In the genomic region with DNA sequence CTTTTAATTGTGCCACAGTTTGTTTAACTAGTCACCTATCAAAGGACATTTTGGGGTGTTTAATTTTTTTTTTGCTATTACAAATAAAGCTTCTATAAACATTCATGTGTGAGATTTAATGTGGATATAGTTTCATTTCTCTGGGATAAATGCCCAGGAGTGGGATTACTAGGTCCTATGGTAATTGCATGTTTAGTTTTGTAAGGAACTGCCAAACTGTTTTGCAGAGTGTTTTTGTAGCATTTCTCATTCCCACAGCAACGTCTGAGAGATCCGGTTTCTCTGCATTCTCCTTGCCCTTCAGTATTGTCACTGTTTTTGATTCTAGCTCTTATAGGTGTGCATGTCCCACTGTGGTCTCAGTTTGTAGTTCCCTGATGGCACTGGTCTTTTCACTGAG, we compare ENCODE assay signal across 26 mouse cellular contexts.
A peak's percentile ranks its signal among the peaks of the same experiment; 100 is the strongest.
DNase-seq lines count a peak whose midpoint lies in the region; ATAC-seq lines count a peak whose summit lies in the region.
"Had no signal": no experiment of that assay in that cellular context is flagged by ENCODE, and none has a peak within 500 bp of the region (broad histone marks: within the 10 kb centered on the region; RNA-seq: fewer than 3 reads in every experiment).

No protein-coding gene starts in this region.

- WGBS in embryonic facial prominence, embryonic 11.5 days, result 41% methylated on average over 2 of the region's 2 CpGs
- 66% methylated on average over 2 of the region's 2 CpGs for WGBS in embryonic facial prominence, embryonic 10.5 days
- 32% methylated on average over 2 of the region's 2 CpGs for WGBS in embryonic facial prominence, embryonic 15.5 days

- DNase-seq in embryonic facial prominence, embryonic 11.5 days (ENCODE audit: low spot score), result peak; percentile 13
- no peak for DNase-seq in embryonic facial prominence, embryonic 10.5 days (ENCODE audit: low spot score)
- DNase-seq in NIH3T3 (ENCODE audit: low read depth), result peak; percentile 63
- DNase-seq in testis, postnatal 10 days (ENCODE audit: low spot score), result no peak
- no peak for DNase-seq in spleen, postnatal 14 days (ENCODE audit: low spot score in 2 of 2)
- DNase-seq: adrenal gland, adult 2 months; adrenal gland, postnatal 10 days; adrenal gland, postnatal 25 days; B cell, adult 2 months; cerebellum, adult 11 months; cerebellum, adult 18-20 months; cerebellum, adult 8-10 months; cerebellum, adult 9-11 months; cerebellum, postnatal 14 days; cerebellum, postnatal 36 days; embryo, embryonic 11 days had no signal

- no peaks in the 10 kb centered on the region for H3K4me1 ChIP-seq in embryonic facial prominence, embryonic 11.5 days (ENCODE audit: control insufficient read depth, insufficient read depth, low read length)
- H3K4me1 ChIP-seq in embryonic facial prominence, embryonic 10.5 days, result peaks cover 6% of the 10 kb centered on the region; the same call in 1 of the 2 replicates
- no peaks in the 10 kb centered on the region for H3K4me1 ChIP-seq in embryonic facial prominence, embryonic 15.5 days
- H3K4me1 ChIP-seq: forebrain, embryonic 12.5 days had no signal

- H3K27me3 ChIP-seq in embryonic facial prominence, embryonic 11.5 days (ENCODE audit: control insufficient read depth, insufficient read depth, low read length), result no peaks in the 10 kb centered on the region
- peaks cover 6% of the 10 kb centered on the region; the same call in 1 of the 2 replicates for H3K27me3 ChIP-seq in embryonic facial prominence, embryonic 10.5 days (replicated peaks; ENCODE audit: low read depth, poor library complexity, severe bottlenecking)
- H3K27me3 ChIP-seq in embryonic facial prominence, embryonic 15.5 days, result no peaks in the 10 kb centered on the region
- H3K27me3 ChIP-seq: CH12.LX; embryonic facial prominence, embryonic 13.5 days; forebrain, embryonic 12.5 days had no signal

- H3K36me3 ChIP-seq in embryonic facial prominence, embryonic 11.5 days (replicated peaks; ENCODE audit: control insufficient read depth, insufficient read depth, low read depth, low read length), result no peaks in the 10 kb centered on the region
- no peaks in the 10 kb centered on the region for H3K36me3 ChIP-seq in embryonic facial prominence, embryonic 10.5 days (replicated peaks)
- H3K36me3 ChIP-seq in embryonic facial prominence, embryonic 15.5 days, result no peaks in the 10 kb centered on the region
- H3K36me3 ChIP-seq: embryonic facial prominence, embryonic 13.5 days; forebrain, embryonic 10.5 days; forebrain, embryonic 12.5 days; G1E had no signal

- H3K27ac ChIP-seq in embryonic facial prominence, embryonic 11.5 days (replicated peaks; ENCODE audit: low read depth, low read length), result no peak overlapping the region
- no peak overlapping the region for H3K27ac ChIP-seq in embryonic facial prominence, embryonic 10.5 days (replicated peaks)
- peak overlapping the region; percentile 55; the same call in 1 of the 2 replicates for H3K27ac ChIP-seq in embryonic facial prominence, embryonic 15.5 days (replicated peaks)
- H3K27ac ChIP-seq: embryonic facial prominence, embryonic 13.5 days; forebrain, embryonic 10.5 days; forebrain, embryonic 12.5 days had no signal

- ATAC-seq in embryonic facial prominence, embryonic 11.5 days (replicated peaks; ENCODE audit: insufficient number of reproducible peaks, low FRiP score, low TSS enrichment, low read depth), result no peak
- no peak for ATAC-seq in embryonic facial prominence, embryonic 15.5 days (ENCODE audit: insufficient number of reproducible peaks, low FRiP score, low TSS enrichment, low read depth)
- ATAC-seq: CD4-positive, CD25-positive, alpha-beta regulatory T cell, adult 4 months; forebrain, embryonic 14.5 days; forebrain, embryonic 16.5 days had no signal

- H3K4me2 ChIP-seq in embryonic facial prominence, embryonic 11.5 days (ENCODE audit: low read depth, low read length), result no peak overlapping the region
- H3K4me2 ChIP-seq in embryonic facial prominence, embryonic 15.5 days (replicated peaks), result no peak overlapping the region
- H3K4me2 ChIP-seq: embryonic facial prominence, embryonic 13.5 days; forebrain, embryonic 12.5 days had no signal

- H3K9me3 ChIP-seq in embryonic facial prominence, embryonic 11.5 days (replicated peaks; ENCODE audit: control insufficient read depth, low read length), result no peaks in the 10 kb centered on the region
- no peaks in the 10 kb centered on the region for H3K9me3 ChIP-seq in embryonic facial prominence, embryonic 10.5 days
- no peaks in the 10 kb centered on the region for H3K9me3 ChIP-seq in embryonic facial prominence, embryonic 15.5 days (replicated peaks)
- H3K9me3 ChIP-seq: embryonic facial prominence, embryonic 13.5 days; forebrain, embryonic 10.5 days; forebrain, embryonic 12.5 days; G1E had no signal

- no peak overlapping the region for H3K4me3 ChIP-seq in embryonic facial prominence, embryonic 11.5 days (ENCODE audit: low read depth, low read length)
- H3K4me3 ChIP-seq in embryonic facial prominence, embryonic 10.5 days, result no peak overlapping the region
- no peak overlapping the region for H3K4me3 ChIP-seq in embryonic facial prominence, embryonic 15.5 days (replicated peaks)
- H3K4me3 ChIP-seq: embryonic facial prominence, embryonic 13.5 days; erythroblast, embryonic 14.5 days; forebrain, embryonic 10.5 days; forebrain, embryonic 12.5 days had no signal

- no peak overlapping the region for H3K9ac ChIP-seq in embryonic facial prominence, embryonic 11.5 days (replicated peaks; ENCODE audit: low read length)
- no peak overlapping the region for H3K9ac ChIP-seq in embryonic facial prominence, embryonic 15.5 days
- H3K9ac ChIP-seq: embryonic facial prominence, embryonic 13.5 days; forebrain, embryonic 12.5 days had no signal

Comparison
In these comparisons a context has a peak if more than half of its experiments do, and no peak if none do; other contexts are left out.
1. DNase-seq: peak in embryonic facial prominence, embryonic 11.5 days (single experiment) and NIH3T3 (single experiment); none in embryonic facial prominence, embryonic 10.5 days (single experiment), testis, postnatal 10 days (single experiment) and spleen, postnatal 14 days (0 of 2).